Mouse (Mus musculus): ENCODE measurements around the gene Adcy9. TPM values are rescaled to one million over a fixed set of nuclear protein-coding genes. Genes with fewer than 3 reads are reported as not detected.

Adcy9 gene
- polyA plus RNA-seq, 1 experiment = 0.01 TPM

- no peak for TF ChIP-seq GATA1 (IDR thresholded peaks at IDR 0.05; ENCODE audit: low read length)
Observed at GRCm38 (mm10) chr16:4406047-4406586, 14.2 kb downstream of the Adcy9 start.

GRCm38 (mm10) chr16:4404933-4405761 lies 15.2 kb downstream of the Adcy9 start:
- TF ChIP-seq GATA1 (IDR thresholded peaks at IDR 0.05; ENCODE audit: low read length) = no peak

- TF ChIP-seq GATA1 (IDR thresholded peaks at IDR 0.05; ENCODE audit: low read length) = no peak
Observed at GRCm38 (mm10) chr16:4401109-4401508, 19.2 kb downstream of the Adcy9 start.

GRCm38 (mm10) chr16:4399471-4400223 lies 20.7 kb downstream of the Adcy9 start:
- no peak for TF ChIP-seq GATA1 (IDR thresholded peaks at IDR 0.05; ENCODE audit: low read length)

GRCm38 (mm10) chr16:4398782-4399181 lies 21.5 kb downstream of the Adcy9 start:
- no peak for TF ChIP-seq GATA1 (IDR thresholded peaks at IDR 0.05; ENCODE audit: low read length)

GRCm38 (mm10) chr16:4397636-4398035 lies 22.7 kb downstream of the Adcy9 start:
- no peak for TF ChIP-seq GATA1 (IDR thresholded peaks at IDR 0.05; ENCODE audit: low read length)

- no peak for TF ChIP-seq GATA1 (IDR thresholded peaks at IDR 0.05; ENCODE audit: low read length)
Observed at GRCm38 (mm10) chr16:4395687-4396341, 24.5 kb downstream of the Adcy9 start.

- TF ChIP-seq GATA1 (IDR thresholded peaks at IDR 0.05; ENCODE audit: low read length) = no peak
Observed at GRCm38 (mm10) chr16:4394991-4395590, 25.2 kb downstream of the Adcy9 start.

GRCm38 (mm10) chr16:4383473-4384038 lies 36.7 kb downstream of the Adcy9 start:
- TF ChIP-seq GATA1 (IDR thresholded peaks at IDR 0.05; ENCODE audit: low read length) = no peak

- no peak for TF ChIP-seq GATA1 (IDR thresholded peaks at IDR 0.05; ENCODE audit: low read length)
Observed at GRCm38 (mm10) chr16:4382406-4382805, 37.9 kb downstream of the Adcy9 start.

GRCm38 (mm10) chr16:4381487-4381886 lies 38.8 kb downstream of the Adcy9 start:
- TF ChIP-seq GATA1 (IDR thresholded peaks at IDR 0.05; ENCODE audit: low read length) = no peak

GRCm38 (mm10) chr16:4378788-4379187 lies 41.5 kb downstream of the Adcy9 start:
- TF ChIP-seq GATA1 (IDR thresholded peaks at IDR 0.05; ENCODE audit: low read length) = no peak

- no peak for TF ChIP-seq GATA1 (IDR thresholded peaks at IDR 0.05; ENCODE audit: low read length)
Observed at GRCm38 (mm10) chr16:4377556-4377955, 42.7 kb downstream of the Adcy9 start.

- TF ChIP-seq GATA1 (IDR thresholded peaks at IDR 0.05; ENCODE audit: low read length) = no peak
Observed at GRCm38 (mm10) chr16:4374780-4375380, 45.4 kb downstream of the Adcy9 start.

- no peak for TF ChIP-seq GATA1 (IDR thresholded peaks at IDR 0.05; ENCODE audit: low read length)
Observed at GRCm38 (mm10) chr16:4374270-4374669, 46.0 kb downstream of the Adcy9 start.

All from G1E-ER4 (cell line).